Mouse (Mus musculus): Measurements from ENCODE around the gene Hrh1. TPM values are rescaled to one million over a fixed set of nuclear protein-coding genes. Genes with fewer than 3 reads are reported as not detected.

Hrh1 gene
- polyA plus RNA-seq, 1 experiment from 2014 or later, result 0.06 TPM

GRCm38 (mm10) chr6:114434524-114434923, 36.8 kb downstream of the Hrh1 start:
- no peaks in the 10 kb centered on the region for H3K36me3 ChIP-seq (ENCODE audit: control insufficient read depth, insufficient read depth, low read length)
- H3K9me3 ChIP-seq (ENCODE audit: control insufficient read depth, low read length), result no peaks in the 10 kb centered on the region
- no peak overlapping the region for H3K9ac ChIP-seq (ENCODE audit: low read length)
- no peak overlapping the region for H3K4me3 ChIP-seq (ENCODE audit: low read depth, low read length)
- DNase-seq (ENCODE audit: low spot score) (no peak), ATAC-seq (ENCODE audit: low FRiP score, low TSS enrichment) (no peak)
- no peaks in the 10 kb centered on the region for H3K27me3 ChIP-seq (ENCODE audit: control insufficient read depth, insufficient read depth, low read length)
- TF ChIP-seq CTCF (IDR thresholded peaks at IDR 0.05; ENCODE audit: low read depth) (no peak), EP300 (optimal IDR thresholded peaks at IDR 0.05) (no peak)
- H3K27ac ChIP-seq (replicated peaks), result no peak overlapping the region
- 78% methylated on average over 5 of the region's 5 CpGs for WGBS
- H3K4me1 ChIP-seq (replicated peaks; ENCODE audit: control insufficient read depth, insufficient read depth), result no peaks in the 10 kb centered on the region
- no peak overlapping the region for H3K4me2 ChIP-seq (replicated peaks; ENCODE audit: low read depth)

- Histone ChIP-seq H3K27ac (replicated peaks) (no peak overlapping the region), H3K4me2 (replicated peaks; ENCODE audit: low read depth) (no peak overlapping the region), H3K36me3 (ENCODE audit: control insufficient read depth, insufficient read depth, low read length) (no peaks in the 10 kb centered on the region), H3K27me3 (ENCODE audit: control insufficient read depth, insufficient read depth, low read length) (no peaks in the 10 kb centered on the region), H3K9me3 (ENCODE audit: control insufficient read depth, low read length) (no peaks in the 10 kb centered on the region), H3K4me1 (replicated peaks; ENCODE audit: control insufficient read depth, insufficient read depth) (no peaks in the 10 kb centered on the region), H3K9ac (ENCODE audit: low read length) (no peak overlapping the region), H3K4me3 (ENCODE audit: low read depth, low read length) (no peak overlapping the region)
- DNase-seq (ENCODE audit: low spot score) (no peak), ATAC-seq (ENCODE audit: low FRiP score, low TSS enrichment) (no peak)
- no peak for TF ChIP-seq EP300 (optimal IDR thresholded peaks at IDR 0.05)
- TF ChIP-seq CTCF (IDR thresholded peaks at IDR 0.05; ENCODE audit: low read depth), result peak; percentile 34; the same call in 1 of the 2 replicates
- 42% methylated on average over 2 of the region's 2 CpGs for WGBS
Measured at GRCm38 (mm10) chr6:114440302-114440701, 42.6 kb downstream of the Hrh1 start.

GRCm38 (mm10) chr6:114440788-114441453, 43.2 kb downstream of the Hrh1 start:
- H3K9me3 ChIP-seq (ENCODE audit: control insufficient read depth, low read length), result no peaks in the 10 kb centered on the region
- TF ChIP-seq EP300 (optimal IDR thresholded peaks at IDR 0.05) (no peak), CTCF (IDR thresholded peaks at IDR 0.05; ENCODE audit: low read depth) (no peak)
- no peak overlapping the region for H3K4me2 ChIP-seq (replicated peaks; ENCODE audit: low read depth)
- no peak overlapping the region for H3K27ac ChIP-seq (replicated peaks)
- no peaks in the 10 kb centered on the region for H3K36me3 ChIP-seq (ENCODE audit: control insufficient read depth, insufficient read depth, low read length)
- H3K4me3 ChIP-seq (ENCODE audit: low read depth, low read length), result no peak overlapping the region
- no peak overlapping the region for H3K9ac ChIP-seq (ENCODE audit: low read length)
- no peaks in the 10 kb centered on the region for H3K27me3 ChIP-seq (ENCODE audit: control insufficient read depth, insufficient read depth, low read length)
- H3K4me1 ChIP-seq (replicated peaks; ENCODE audit: control insufficient read depth, insufficient read depth), result no peaks in the 10 kb centered on the region
- ATAC-seq (ENCODE audit: low FRiP score, low TSS enrichment) (0 out of 2 replicates have a peak, but pooled peaks have one; percentile 42), DNase-seq (ENCODE audit: low spot score) (no peak)
- 56% methylated on average over 10 of the region's 10 CpGs for WGBS

- no peak for ATAC-seq (ENCODE audit: low FRiP score, low TSS enrichment)
- Histone ChIP-seq H3K9me3 (ENCODE audit: control insufficient read depth, low read length) (no peaks in the 10 kb centered on the region), H3K36me3 (ENCODE audit: control insufficient read depth, insufficient read depth, low read length) (no peaks in the 10 kb centered on the region), H3K27ac (replicated peaks) (no peak overlapping the region), H3K9ac (ENCODE audit: low read length) (no peak overlapping the region), H3K27me3 (ENCODE audit: control insufficient read depth, insufficient read depth, low read length) (no peaks in the 10 kb centered on the region), H3K4me3 (ENCODE audit: low read depth, low read length) (no peak overlapping the region), H3K4me1 (replicated peaks; ENCODE audit: control insufficient read depth, insufficient read depth) (no peaks in the 10 kb centered on the region), H3K4me2 (replicated peaks; ENCODE audit: low read depth) (no peak overlapping the region)
- no peak for DNase-seq (ENCODE audit: low spot score)
- TF ChIP-seq CTCF (IDR thresholded peaks at IDR 0.05; ENCODE audit: low read depth) (no peak), EP300 (optimal IDR thresholded peaks at IDR 0.05) (no peak)
- WGBS, result 41% methylated on average over 1 of the region's 1 CpGs
Measured at GRCm38 (mm10) chr6:114444247-114444844, 46.6 kb downstream of the Hrh1 start.

GRCm38 (mm10) chr6:114444976-114445375, 47.2 kb downstream of the Hrh1 start:
- no peak for DNase-seq (ENCODE audit: low spot score)
- no peak for TF ChIP-seq EP300 (optimal IDR thresholded peaks at IDR 0.05)
- no peak for TF ChIP-seq CTCF (IDR thresholded peaks at IDR 0.05; ENCODE audit: low read depth)
- H3K36me3 ChIP-seq (ENCODE audit: control insufficient read depth, insufficient read depth, low read length), result no peaks in the 10 kb centered on the region
- 45% methylated on average over 3 of the region's 3 CpGs for WGBS
- H3K9ac ChIP-seq (ENCODE audit: low read length), result no peak overlapping the region
- H3K4me1 ChIP-seq (replicated peaks; ENCODE audit: control insufficient read depth, insufficient read depth), result no peaks in the 10 kb centered on the region
- H3K4me2 ChIP-seq (replicated peaks; ENCODE audit: low read depth), result no peak overlapping the region
- no peaks in the 10 kb centered on the region for H3K27me3 ChIP-seq (ENCODE audit: control insufficient read depth, insufficient read depth, low read length)
- no peak overlapping the region for H3K27ac ChIP-seq (replicated peaks)
- no peaks in the 10 kb centered on the region for H3K9me3 ChIP-seq (ENCODE audit: control insufficient read depth, low read length)
- no peak overlapping the region for H3K4me3 ChIP-seq (ENCODE audit: low read depth, low read length)
- no peak for ATAC-seq (ENCODE audit: low FRiP score, low TSS enrichment)

- H3K27ac ChIP-seq (replicated peaks), result no peak overlapping the region
- 57% methylated on average over 9 of the region's 9 CpGs for whole genome bisulfite sequencing
- no peak overlapping the region for H3K9ac ChIP-seq (ENCODE audit: low read length)
- H3K4me1 ChIP-seq (replicated peaks; ENCODE audit: control insufficient read depth, insufficient read depth), result no peaks in the 10 kb centered on the region
- DNase-seq (ENCODE audit: low spot score) (no peak), ATAC-seq (ENCODE audit: low FRiP score, low TSS enrichment) (no peak)
- H3K9me3 ChIP-seq (ENCODE audit: control insufficient read depth, low read length), result no peaks in the 10 kb centered on the region
- H3K4me2 ChIP-seq (replicated peaks; ENCODE audit: low read depth), result no peak overlapping the region
- no peaks in the 10 kb centered on the region for H3K27me3 ChIP-seq (ENCODE audit: control insufficient read depth, insufficient read depth, low read length)
- no peak overlapping the region for H3K4me3 ChIP-seq (ENCODE audit: low read depth, low read length)
- TF ChIP-seq EP300 (optimal IDR thresholded peaks at IDR 0.05) (no peak), CTCF (IDR thresholded peaks at IDR 0.05; ENCODE audit: low read depth) (no peak)
- H3K36me3 ChIP-seq (ENCODE audit: control insufficient read depth, insufficient read depth, low read length), result no peaks in the 10 kb centered on the region
Measured at GRCm38 (mm10) chr6:114448888-114449287, 51.2 kb downstream of the Hrh1 start.

Data from stomach, postnatal 0 days (tissue).